Mouse (Mus musculus): Measurements from ENCODE around the gene Gm15114.
"Not testable (repeated sequence)": the region's sequence is repeated elsewhere in the genome, so short reads cannot be mapped to it uniquely, and the experiment has no call there.

The Gm15114 gene

GRCm38 (mm10) chrX:148488649-148489048 is at the start of gene Gm15114:
Gene Gm15114, plus strand, starts transcription at chrX:148488949.
- DNase-seq (ENCODE audit: low spot score in 2 of 2), result not testable (repeated sequence)
